Mouse (Mus musculus): Measurements from ENCODE around the gene Nemp1.

- TF ChIP-seq MAFK (IDR thresholded peaks at IDR 0.05; ENCODE audit: insufficient read depth, low read depth, low read length) (no peak), ZNF384 (IDR thresholded peaks at IDR 0.05; ENCODE audit: low read depth, low read length) (no peak; the same call in 1 of the 2 replicates), ZC3H11A (IDR thresholded peaks at IDR 0.05; ENCODE audit: borderline replicate concordance, low read depth, low read length) (0 out of 2 replicates have a peak, but pooled peaks have one; percentile 11)
Observed at GRCm38 (mm10) chr10:127734434-127734833, 67.7 kb downstream of the Nemp1 start.
